Mouse (Mus musculus) naive thymus-derived CD4-positive, alpha-beta T cell, adult 2 months (primary cell): ENCODE data around the gene Smarcd3.

Source experiments
- DNase-seq: peaks from one replicate; pipeline ENCODE4 v3.0.0-alpha.2; 2011; ENCODE audit warnings: low read depth

Smarcd3 gene

DNA sequence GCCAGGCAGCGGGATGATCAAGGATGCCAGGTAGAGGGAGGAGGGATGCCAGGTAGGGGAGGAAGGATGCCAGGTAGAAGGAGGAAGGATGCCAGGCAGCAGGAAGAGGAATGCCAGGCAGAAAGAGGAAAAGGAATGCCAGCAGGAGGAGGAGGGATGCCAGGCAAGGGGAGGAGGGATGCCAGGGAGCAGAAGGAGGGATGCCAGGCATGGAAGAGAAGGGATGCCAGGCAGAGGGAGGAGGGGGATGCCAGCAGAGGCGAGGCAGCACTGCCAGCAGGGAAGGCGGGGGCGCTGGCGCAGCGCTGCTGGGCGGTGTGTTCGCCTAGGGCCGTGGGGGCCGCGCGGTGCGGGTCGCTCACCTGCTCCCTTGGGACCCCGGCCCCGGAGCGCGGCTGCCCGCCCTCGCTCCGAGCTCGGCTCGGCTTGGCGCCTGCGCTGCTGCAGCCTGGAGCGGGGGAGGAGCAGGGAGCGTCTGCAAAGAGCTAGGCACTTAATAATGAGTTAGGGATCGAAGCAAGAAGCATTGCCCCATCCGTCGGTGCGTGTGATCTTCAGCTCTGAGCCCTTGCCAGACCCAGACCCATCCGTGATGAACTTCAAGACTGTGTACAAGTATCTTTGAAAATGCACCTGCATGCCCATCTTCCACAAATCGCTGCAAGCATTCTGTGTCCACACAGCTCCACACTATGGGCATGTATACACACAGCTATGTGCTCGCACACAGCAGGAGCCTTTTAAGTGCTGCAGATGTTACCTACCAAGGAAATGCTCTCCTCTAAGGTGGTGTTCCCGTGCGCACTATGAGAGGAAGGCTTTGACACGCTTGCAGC is at the start of gene Smarcd3:
TSS of gene Smarcd3 (minus strand) at position 426 of the 836 bp plus-strand sequence.
- DNase-seq = no peak

DNA sequence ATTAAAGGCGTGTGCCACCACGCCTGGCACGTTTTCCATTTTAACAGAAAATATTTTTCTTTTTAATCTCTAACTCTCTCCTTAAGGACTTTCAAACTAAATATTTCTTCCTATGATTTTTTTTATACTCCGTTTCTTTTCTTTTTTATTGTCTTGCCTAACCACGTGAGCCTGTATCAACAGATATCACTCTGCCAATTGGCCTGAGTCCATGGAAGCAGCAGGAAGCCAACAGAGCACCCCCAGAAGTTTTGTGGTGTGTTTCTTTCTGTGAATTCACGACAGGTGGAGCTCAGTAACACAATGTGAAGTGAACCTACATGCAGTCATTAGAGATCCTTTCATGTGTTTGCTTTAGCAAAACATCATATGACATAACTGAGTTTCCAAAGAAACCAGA is 37.2 kb upstream of the Smarcd3 start:
- DNase-seq = no peak

DNA sequence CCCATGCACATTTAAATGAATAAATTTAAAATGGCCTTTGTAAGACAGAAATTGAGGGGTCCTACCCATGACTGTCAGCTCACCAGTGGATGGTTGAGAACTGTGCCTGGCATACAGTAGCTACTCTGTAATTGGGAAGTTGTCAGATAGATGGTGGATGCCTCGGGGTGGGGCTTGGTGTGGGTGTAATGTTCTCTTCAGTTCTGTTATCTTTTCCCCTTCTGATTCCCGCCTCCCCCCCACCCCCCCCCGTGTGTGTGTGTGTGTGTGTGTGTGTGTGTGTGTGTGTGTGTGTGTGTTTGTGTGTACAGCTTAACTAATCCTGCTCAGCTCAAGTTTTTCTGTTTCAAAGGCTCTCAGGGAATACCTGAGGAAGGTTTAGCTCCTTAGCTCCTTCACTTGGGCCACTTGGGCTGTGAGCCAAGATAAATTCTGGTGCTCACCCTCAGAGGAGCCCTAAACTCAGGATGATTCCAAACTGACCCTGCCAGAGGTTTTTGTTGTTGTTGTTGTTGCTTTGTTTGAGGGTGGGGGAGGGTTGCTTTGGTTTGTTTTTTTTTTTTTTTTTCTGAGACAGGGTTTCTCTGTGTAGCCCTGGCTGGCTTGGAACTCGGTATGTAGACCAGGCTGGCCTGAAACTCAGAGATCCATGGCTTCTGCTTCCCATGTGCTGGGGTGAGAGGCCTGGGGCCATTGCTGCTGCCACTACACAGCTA is 35.7 kb upstream of the Smarcd3 start:
- no peak for DNase-seq

DNA sequence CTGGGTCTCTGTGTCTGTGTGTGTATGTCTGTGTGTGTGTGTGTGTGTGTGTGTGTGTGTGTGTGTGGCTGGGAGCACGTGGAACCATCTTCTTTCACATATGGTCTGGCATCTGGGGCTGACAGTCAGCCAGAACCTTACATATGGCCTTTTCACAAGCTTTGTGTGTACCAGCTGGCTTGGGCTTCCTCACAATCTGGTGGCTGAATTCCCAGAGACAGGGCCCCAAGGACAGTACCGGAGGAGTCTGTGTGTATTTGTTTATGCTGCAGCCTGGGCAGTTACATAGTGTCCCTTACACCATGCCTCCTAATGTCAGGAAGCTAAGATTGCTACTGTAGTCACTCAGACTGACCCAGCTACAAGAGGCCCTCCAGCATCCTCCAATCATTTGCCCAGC is 32.9 kb upstream of the Smarcd3 start:
- DNase-seq = no peak

DNA sequence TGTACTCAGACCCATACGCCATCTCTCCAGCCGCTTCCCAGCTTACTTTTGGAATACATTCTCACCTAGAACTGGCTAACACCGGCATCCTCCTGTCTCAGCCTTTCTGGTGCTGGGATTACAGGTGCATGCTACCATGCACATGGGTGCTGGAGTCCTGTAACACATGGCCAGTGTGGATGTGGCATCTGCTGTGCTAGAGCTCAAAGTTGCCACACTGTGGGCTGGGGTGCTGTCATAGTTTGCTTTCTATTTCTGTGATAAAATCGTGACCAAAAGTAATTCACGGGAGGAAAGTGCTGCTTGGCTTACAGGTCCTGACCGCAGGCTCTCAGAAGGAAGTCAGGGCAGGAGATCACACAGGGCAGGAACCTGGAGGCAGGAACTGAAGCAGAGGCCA is 30.3 kb upstream of the Smarcd3 start:
- no peak for DNase-seq

DNA sequence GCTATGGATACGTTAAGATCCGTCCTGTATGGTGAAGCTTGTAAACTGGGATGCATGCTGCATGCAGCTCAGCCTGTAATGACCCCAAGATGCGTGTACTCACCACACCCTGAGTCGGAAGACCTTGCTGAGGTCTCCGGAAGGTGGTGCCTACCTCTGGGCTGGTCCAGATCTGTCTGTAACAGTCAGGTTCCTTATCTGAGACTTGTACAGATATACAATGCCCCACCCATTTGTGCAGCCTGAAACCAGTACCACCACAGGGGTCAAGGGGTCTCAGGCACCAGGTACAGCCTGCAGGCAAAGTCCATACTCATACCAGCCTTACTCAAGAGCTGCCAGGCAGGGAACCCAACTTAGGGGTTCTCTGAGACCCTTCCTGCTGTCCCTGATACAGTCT is 28.6 kb upstream of the Smarcd3 start:
- no peak for DNase-seq

DNA sequence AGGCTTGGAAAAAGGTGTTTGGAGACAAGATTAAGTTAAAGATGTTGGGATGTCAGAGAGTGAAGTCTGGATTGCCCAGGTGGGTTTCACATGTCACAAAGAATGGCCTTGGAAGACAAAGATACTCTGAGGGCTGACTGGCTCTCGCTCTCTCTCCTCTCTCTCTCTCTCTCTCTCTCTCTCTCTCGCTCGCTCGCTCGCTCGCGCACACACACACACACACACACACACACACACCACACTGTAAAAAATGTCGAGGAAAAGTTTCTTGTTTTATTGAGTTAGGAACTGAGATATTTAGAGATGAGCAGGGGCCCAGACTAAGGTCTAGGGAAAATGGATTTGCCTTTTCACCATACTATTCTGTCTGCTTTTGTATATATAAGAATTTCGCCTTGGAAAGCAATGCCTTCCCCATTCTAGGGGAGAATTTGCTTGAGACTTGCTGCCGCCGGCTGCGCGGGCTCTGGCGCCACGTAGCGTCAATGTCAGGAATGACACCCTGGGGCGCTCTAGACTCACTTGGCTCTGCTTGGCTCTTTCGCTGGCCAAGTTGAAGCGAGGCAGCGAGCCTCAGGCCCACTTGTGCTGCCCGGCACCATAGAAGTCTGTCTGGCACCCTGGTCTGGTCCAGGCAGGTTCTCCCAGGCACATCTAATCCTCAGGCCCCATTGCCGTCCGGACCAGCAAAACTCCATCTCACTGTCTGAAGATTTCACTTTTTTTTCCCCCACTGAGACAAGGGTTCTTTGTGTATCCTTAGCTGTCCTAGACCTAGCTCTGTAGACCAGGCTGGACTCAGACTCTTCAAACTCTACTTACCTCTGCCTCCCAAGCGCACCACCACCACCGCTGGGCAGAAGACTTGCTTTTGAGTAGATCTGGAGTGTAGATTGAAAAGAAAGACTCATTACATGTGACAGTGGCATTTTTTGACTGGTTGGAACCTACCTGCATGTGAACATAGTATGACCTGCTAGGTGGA is 27.8 kb upstream of the Smarcd3 start:
- peak; percentile 71 for DNase-seq

DNA sequence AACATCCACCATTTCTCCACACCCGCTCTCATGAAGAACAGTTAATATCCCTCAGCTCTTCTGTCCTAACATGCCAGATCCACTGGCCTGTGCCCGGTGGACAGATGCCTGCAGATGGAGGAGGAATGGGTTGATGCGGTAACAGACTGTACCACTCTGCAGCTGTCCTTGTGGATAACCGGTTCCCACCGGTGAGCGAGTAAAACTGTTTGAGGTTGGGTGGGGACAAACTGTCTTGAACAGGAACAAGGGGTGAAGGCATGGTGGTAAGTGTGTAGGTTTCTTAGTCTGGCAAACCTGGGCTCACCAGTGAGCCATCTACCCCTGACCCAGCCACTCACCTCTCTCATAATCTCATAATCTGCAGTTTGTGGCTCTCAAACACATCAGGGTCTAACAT is 27.1 kb upstream of the Smarcd3 start:
- DNase-seq = no peak

DNA sequence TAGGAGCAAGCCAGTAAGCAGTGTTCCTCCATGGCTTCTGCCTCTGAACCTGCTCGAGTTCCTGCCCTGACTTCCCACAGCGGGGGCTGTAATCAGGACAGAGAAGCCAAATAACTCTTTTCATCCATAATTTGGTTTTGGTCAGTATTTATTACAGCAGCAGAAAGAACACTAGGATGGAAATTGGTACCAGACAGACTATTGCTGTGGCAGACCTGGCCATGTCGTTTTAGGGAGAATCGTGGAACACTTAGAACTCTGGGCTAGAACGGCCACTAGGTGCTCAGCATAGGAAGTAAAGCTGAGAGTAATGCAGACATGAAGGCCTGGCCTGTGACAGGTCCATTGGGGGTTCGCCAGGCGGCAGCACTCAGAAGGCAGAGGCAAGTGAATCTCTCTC is 25.5 kb upstream of the Smarcd3 start:
- DNase-seq = no peak

DNA sequence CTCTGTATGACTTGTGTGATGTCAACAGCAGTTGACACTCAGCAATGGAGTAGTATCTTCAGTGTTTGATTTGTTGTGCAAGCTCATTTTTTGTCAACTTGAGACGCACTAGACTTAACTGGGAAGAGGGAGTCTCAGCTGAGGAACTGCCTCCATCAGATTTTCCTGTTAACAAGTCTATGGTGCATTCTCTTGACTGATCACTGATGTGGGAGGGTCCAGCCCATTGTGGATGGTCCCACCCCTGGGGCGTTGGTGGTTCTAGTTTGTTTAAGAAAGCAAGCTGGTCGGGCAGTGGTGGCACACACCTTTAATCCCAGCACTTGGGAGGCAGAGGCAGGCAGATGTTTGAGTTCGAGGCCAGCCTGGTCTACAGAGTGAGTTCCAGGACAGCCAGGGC is 25.0 kb upstream of the Smarcd3 start:
- no peak for DNase-seq

DNA sequence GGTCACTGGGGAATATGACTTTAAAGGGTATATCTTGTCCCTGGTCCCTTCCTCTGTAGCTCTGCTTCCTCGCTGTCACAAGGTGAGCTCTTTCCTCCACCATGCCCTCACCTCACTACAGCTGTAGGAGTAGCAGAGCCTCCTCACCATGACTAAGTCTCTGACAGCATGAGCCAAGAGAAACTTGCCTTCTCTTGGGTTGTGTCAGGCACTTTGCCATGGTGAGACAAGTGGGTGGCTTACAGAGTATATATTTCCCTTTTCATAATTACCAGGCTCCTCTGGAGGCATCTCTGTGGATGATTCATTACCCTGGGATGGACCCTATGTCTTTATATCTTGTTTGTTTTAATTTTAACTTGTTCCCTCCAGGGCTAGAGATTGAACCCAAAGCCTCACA is 21.2 kb upstream of the Smarcd3 start:
- no peak for DNase-seq

DNA sequence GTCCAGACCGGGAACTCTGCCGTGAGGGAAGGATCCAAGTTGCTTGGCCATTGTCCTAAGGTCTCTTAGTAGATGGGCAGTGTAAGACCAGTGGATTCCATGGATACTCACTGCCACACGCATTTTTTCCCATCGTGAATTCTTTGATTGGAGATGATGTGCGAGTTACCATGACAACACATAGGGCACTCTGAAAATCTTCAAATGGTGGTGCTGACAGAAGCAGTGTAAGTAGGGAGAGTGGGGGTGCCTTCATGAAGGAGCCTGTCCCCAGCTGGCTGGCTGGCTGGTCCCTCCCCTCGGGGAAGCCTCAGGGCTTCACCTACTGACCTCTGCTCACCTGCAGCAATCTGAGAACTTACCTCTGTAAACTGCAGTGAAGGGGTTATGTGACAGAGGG is 14.9 kb upstream of the Smarcd3 start:
- DNase-seq = no peak

DNA sequence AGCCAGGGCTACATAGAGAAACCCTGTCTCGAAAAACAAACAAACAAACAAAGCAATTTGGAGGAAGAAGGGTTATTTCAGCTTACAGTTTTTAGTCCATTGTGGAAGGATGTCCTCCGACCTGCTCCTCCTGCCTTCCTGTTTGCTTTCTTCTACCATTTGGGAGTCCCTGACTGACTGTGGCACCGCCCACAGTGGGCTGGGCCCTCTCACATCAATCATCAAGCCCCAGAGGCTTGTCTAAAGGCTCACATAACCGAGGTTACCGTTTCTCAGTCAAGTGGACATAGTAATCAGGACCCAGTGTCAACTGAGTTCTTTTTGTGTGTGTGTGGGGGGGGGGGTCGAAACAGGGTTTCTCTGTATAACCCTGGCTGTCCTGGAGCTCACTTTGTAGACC is 13.9 kb upstream of the Smarcd3 start:
- DNase-seq = no peak

DNA sequence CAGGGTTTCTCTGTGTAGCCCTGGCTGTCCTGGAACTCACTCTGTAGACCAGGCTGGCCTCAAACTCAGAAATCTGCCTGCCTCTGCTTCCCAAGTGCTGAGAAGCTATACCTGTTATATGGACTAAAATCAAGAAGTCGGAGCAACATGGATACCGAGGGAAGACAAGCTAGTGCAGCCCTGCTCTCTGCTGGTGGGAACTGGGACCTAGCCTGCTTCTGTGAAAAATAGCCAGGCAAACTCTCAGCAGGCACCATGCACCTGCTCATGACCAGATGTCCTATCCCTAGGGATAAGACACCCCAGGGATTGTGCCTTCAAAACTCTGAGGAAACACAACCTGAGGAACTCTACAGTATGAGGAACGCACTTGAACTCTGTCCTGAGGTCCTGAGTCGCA is 12.8 kb upstream of the Smarcd3 start:
- no peak for DNase-seq

DNA sequence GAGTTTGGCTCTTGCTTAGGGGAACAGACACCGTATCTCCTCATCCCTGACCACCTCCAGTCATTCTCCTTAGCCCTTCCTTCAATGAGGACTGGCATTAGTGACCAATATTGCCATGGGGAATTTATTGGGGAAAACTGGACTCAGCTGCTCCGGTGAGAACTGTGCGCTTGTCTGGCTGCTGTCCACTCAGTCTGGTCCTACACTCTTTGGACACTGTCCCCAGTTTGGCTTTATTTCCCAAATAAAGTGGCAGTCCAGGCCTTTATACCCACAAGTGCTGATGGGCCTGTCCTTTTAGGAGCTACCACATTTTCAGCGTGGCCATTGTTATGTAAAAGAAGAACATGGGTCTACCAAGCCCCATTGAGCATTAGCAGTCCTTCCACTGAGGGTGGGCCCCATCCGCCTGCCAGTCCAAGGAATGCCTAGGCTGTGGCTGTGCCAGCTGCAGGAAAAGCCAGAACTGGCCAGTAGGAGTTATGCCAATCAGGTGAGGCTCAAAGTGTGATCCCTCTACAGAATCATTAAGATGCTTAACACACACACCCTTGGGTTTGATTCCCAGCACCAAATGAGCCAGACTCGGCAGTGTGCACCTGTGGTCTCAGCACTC is 11.4 kb upstream of the Smarcd3 start:
- no peak for DNase-seq

DNA sequence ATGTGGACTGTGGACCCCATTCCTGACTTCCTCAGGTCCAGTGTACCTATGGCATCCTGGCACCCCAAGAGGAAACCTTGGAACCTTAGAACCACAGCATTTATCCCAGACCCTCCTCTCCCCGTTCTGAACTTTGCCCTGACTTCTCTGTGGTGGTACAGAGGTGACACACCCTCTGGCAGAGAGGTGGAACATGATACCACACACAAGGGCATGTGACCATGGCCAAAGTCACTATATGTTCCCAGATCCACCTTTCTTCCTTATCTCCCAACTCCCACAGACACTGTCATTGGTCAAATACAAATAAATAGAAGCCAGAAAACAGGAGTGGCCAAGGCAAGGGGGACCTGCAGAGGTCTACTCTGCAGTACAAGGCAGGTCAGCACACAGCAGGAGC is 10.9 kb upstream of the Smarcd3 start:
- DNase-seq = no peak

DNA sequence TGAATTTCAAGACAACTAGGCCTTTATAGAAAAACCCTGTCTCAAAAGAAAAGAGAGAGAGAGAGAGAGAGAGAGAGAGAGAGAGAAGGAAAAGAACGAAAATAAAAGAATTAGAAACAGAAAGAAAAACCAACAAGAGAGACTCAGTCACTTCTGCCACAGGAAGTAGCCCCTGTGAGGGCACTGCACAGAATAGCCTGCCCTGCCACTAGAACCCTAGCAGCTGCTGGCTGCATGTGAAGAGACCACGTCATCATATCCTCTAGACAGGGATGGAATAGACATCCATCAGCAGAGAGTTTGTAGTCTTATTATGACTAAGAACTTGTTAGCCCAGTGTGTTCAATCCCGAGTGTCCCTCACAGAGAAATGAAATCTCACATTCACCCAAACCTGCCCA is 5.5 kb upstream of the Smarcd3 start:
- DNase-seq = no peak

DNA sequence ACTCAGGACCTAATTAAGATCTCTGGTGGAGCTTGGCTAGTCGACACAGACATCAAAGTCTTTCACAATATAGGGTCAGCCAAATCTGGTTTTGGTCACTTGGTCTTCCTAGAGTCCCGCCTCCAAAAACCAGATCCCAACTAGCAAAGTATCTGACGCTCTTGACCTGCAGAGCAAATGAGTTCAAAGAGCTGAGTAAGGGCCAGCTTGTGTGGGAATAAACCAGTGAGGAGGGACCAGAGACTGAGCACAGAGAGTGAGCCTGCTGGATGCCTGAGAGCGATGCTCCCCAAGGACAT is 560 bp upstream of the Smarcd3 start:
- no peak for DNase-seq

DNA sequence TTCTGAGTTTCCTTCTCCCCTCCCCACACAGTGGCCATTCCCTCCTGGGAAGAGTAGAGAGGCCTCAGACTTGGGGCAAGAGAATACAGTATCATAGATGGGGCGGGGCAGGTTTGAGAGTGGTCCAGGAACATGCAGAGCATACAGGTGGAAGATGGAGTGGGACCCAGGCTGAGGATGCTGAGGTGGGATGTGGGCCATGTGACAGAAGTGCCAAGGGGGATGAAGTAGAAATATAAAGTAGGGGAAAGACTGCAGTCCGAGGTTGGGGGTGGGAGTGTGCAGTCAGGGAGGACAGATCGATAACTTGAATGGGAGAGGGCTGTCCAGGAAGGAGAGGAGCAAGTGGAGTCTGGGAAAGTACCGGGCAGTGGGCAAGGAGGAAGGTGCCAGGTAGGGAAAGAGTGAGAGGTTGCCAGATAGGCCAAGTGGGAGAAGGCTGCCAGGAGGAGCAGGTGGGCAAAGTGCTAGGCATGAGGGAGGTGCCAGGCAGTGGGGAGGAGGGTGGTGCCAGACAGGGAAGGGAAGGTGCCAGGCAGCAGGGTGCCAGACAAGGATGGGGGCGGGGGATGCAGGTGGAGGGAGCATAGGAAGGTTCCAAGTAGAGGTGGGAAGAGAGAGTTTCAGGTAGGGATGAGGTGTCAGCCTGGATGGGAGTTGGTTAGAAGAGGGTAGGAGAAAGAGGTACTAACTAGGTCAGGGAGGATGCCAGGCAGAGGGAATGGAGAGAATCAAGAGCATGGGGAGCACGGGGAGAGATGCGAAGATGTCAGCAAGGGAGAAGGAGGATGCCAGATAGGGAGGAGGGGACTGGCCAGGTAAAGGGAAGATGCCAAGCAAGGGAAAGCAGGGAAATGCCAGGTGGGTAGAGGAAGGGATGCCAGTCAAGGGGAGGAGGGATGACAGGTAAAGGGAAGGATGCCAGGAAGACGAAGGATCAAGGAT is 898 bp downstream of the Smarcd3 start:
- DNase-seq = no peak

DNA sequence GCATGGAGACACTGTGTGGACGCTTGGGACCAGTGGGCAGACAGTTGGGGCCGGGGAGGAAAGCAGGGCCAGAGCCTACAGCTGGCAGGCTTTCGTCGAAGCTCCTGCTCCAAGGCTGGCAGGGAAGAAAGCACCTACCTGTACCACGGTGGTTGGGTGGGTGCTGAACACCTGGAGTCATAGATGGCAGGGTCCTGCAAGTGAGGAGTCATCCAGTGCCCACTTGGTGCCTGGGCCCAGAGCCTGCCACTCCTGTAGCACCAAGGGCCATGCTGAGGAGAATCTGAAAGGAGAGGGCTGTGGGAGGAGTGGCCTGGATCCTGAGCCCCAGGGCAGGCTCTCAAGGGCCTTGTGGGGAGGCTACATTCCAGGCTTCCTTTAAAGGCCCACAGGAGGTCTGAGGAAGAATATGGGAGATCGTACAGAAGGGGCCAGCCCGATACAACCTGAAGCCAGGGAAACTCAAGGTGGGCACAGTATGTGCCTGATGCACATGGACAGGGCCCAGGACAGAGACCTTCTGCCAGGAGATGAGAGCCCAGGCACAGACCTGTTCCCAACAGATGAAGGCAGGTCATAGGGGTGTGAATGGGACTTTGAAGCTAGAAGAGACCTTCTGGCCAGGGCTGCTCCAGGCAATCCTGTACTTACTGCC is 1.7 kb downstream of the Smarcd3 start:
- no peak for DNase-seq

DNA sequence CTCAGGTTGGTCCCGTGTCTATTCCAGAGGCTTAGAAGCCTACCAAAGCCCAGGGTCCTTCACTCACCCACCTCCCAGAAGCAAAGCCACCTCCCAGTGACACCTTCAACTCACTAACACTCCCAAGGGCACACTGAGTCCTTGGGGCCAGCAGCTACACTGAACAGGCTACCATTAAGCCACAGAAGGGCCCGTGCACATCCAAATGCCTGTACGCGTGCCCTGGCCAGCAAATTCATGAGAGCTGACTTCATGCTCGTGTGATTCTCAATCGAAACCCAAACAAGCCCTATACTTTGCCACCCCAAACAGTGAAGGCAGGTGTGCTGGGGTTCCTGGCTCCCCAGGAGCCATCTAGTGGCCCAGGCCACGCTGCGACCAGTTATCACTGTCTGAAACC is 3.6 kb downstream of the Smarcd3 start:
- no peak for DNase-seq
